Mouse (Mus musculus) adrenal gland, postnatal 14 days (tissue): Measurements from ENCODE around the gene Bco2. TPM values are rescaled to one million over a fixed set of nuclear protein-coding genes. Genes with fewer than 3 reads are reported as not detected.

ENCODE experiments used
- DNase-seq: peaks from one replicate; pipeline ENCODE4 v3.0.0; 2021; ENCODE audit warnings: mixed read lengths
- long read RNA-seq, 2 experiments: library from polyadenylated mRNA; stranded (forward); transcript quantifications; one replicate each; pipeline ENCODE4 v2.0.0; 2021
- total RNA-seq: library from RNA; stranded (reverse); gene quantifications from 2 replicates; pipeline ENCODE4 v1.2.3, GENCODE M21; 2021

The Bco2 gene
- 2.1 and 3.7 TPM in 2 replicates for total RNA-seq
- long read RNA-seq, experiment 1, partial matches to known transcripts, result 0 of 4 reads
- long read RNA-seq, experiment 1, other reads (novel, unspliced or antisense), result 3 of 4 reads
- long read RNA-seq, experiment 2, partial matches to known transcripts, result 0 of 2 reads
- long read RNA-seq, experiment 2, other reads (novel, unspliced or antisense), result 0 of 2 reads

DNA sequence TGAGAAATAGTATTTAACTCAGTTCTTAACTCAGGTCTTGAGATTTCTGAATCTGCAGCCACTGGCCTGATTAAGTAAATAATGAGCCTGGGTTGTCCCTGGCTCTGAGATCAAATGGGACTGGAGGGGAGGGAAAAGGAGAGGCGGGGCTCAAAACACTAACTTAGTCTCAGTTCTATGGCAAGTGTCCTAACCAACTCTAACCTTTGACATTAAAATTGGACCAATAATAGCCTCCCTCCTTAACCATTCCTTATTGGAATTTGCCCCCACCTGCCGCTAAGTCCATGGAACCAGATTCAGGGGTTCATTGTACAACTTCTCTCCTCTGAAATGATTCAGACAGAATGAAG is at the start of gene Bco2:
Bco2 (minus strand) TSS at position 88 of the 353 bp plus-strand sequence.
- peak; percentile 20 for DNase-seq

DNA sequence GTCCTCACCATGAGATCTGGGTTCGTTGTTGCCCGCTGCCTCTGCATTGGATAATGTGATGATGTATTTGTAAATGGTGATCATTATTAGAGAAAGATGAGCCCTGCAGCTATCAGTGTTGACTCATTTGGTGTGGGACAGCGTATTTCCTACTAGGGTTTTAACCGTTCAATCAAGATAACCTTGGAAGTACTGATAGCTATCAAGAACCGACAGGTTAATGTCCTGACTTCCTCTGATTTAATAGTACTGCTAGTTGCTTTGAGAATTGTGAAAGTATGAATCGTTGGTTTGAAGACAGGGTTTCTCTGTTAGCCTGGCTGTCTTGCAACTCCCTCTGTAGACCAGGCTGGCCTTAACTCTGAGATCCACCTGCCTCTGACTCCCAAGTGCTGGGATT is 49.4 kb upstream of the Bco2 start:
- DNase-seq, result no peak

DNA sequence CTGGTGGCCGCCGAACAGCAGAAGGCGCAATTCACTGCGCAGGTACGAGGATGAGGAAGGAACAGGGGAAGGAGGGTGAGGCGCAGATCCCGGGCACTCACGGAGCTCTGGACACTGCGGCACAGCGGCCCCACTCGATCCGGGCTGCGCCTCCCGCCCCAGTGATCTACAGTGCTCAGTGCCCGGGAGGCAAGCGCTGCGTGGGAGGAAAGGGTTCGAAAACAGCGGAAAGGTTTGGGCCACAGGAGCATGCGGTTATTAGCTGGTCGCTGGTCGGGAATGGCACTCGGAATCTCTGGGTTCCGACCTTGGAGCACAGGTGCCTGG is 49.0 kb upstream of the Bco2 start:
- DNase-seq, result no peak

DNA sequence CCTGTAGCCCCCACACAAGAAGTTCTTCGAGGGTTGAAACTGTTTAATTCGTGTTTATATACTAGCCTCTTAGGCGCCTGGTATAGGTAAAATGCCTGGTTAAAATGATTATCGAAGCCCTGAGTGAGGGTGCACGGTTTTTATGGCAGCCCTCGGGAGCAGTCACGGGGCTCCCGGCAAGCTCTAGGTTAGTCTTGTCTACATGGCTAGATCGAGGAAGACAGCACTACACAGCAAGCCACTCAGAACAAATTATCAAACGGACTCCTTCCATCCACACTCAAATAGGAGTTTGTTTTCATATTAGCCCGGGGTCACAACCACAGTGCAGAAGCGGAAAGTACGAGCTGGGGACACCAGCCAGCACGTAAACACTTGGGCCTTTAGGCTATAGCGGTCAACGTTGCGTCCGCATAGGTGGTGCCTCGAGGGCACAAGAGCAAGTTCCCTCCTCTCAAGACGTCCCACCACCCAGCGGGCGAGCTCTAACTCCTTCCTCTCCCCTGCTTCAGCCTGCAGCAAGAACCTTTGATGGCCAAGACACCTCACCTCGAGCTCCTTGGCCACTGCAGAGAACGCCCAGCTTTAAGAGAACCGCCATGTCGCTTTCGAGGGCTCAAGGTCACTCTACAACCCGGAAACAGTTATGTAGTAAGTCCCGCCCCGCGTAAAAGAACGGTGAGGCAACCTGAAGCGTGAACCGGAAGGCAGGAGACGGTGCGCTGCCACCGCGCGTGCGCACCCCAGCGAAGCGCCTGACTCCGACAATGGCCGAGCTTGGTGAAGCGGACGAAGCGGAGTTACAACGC is 48.4 kb upstream of the Bco2 start, which contains the start of the genes Sdhd and Timm8b:
Sdhd (minus strand) TSS at position 624 of the 809 bp plus-strand sequence.
Timm8b (plus strand) TSS at position 722 of the 809 bp plus-strand sequence.
- peak; percentile 96 for DNase-seq

DNA sequence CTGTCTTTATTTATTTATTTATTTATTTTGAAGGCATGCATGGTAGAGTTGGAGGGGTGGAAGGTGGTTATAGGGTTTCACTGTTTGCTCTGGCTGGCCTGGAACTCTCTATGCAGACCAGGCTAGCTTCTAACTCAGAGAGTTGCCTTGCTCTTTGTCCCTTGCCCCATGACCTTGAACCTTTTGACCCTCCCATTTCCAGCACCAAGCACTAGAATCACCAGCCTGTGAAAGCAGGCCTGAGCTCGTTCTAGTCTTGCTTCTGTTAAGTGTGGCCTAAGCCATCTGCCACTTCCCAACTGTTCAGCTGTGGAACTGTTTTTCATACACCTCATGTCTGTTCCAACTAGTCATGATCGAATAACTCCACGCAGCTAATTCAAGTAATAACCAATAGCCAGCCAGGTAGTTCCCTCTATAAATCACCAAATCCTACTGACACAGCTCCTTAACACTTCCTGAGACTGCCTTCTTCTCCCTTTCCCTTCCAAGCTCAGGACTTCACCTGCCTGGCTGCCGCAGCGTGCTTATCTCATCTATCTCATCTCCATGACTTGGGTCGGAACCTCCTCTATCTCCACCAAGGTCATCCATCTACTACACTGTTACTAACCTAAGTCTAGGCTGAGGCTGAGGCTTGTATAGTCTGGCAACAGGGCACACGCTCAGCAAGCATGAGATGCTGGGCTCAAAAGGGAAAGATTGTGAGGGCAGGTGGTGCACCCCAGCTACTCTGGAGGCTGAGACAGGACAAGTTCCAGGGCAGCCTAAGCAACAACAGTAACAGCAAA is 47.3 kb upstream of the Bco2 start:
- DNase-seq, result no peak

DNA sequence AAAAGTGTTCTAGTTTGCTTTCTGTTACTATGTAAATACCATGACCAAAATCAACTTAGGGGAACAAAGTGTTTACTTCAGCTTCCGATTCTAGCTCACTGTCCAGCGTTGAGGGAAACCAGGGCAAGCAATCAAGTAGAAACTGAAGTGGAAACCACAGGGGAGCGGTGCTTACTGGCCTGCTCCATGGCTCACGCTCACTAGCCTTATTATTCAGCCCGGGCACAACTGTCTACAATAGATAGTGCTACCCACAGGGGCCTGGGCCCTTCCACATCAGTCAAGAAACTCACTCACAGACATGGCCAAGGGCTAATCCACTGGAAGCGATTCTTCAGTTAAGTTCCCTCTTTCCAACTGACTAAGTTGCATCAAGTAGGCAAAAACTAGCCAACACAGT is 46.6 kb upstream of the Bco2 start:
- no peak for DNase-seq

DNA sequence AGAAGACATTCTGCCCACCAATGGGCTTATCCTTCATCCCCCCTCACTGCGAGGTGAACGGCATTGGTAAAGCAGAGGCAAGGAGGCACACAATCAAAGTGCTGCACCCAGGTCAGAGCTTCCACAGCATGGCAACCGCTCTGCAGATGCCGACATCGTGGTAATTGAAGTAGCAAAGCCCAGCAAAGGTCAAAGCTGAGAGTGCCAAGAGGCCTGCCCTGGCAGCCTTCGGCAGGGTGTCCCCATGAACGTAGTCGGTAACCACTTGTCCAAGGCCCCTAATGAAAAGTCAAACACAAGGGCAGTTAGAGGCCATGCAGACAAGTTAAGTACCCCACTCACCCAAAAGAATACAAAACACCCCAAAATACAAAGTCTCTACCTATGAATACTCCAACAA is 42.0 kb upstream of the Bco2 start:
- no peak for DNase-seq

DNA sequence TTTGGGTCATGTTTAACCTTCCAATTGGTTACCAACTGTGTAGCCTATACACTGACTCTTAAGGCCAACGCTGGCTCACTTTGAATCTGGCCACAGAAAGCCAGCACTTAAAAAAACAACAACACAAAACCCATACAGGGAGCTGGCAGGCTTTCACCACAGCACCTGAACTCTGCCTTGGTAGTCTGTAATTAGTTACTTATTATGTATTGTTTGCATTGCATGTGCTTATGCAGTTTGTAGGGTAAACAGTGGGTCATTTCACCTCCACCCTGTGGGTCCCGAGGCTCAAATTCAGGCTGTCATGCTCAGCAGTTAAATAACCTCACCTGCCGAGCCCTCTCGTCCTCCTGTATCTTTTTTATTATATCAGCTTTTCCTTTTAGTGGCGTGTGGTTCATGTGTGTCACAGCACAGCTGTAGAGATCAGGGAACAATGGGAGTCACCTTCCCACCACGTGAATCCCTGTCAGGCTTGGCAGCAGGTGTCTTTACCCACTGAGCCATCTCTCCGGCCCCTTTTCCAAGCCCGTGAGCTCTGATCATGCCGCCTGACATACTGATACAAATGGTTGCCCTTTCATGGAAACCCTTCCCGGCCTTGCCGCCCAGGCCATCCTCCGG is 39.9 kb upstream of the Bco2 start:
- DNase-seq, result no peak

DNA sequence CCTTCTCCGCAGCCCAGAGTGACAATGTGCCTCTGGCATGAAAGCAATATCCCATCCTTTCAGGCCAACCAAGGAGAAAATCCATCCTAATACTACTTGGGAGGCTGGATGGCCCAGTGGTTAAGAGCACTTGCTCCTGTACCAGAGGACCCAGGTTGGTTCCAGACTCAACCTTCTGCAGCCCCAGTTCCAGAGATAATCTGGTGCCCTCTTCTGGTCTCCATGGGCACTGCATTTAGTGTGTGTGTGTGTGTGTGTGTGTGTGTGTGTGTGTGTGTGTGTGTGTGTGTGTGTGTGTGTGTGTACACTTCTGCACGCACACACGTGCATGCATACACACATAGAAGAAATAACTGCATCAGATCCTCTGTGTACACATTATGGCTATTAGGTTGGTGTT is 38.6 kb upstream of the Bco2 start:
- peak; percentile 63 for DNase-seq

DNA sequence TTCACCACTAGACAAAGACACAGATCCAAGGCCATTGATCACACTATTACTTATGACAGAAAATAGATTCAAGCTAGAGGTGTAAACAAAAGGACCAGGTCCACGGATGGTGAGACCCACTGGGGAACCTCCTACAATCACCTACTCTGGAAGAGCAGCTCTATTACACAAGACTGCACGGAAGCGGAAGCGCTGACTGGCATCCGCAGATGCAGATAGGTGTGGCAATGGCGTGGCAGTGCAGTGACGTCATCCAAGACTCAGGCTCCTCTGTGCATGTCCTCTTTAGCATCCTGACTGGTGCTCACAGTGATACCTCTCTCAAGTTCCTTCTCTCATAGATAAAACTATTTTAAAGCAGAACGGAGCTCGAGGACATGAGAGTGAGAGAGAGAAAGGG is 38.0 kb upstream of the Bco2 start:
- DNase-seq, result no peak

DNA sequence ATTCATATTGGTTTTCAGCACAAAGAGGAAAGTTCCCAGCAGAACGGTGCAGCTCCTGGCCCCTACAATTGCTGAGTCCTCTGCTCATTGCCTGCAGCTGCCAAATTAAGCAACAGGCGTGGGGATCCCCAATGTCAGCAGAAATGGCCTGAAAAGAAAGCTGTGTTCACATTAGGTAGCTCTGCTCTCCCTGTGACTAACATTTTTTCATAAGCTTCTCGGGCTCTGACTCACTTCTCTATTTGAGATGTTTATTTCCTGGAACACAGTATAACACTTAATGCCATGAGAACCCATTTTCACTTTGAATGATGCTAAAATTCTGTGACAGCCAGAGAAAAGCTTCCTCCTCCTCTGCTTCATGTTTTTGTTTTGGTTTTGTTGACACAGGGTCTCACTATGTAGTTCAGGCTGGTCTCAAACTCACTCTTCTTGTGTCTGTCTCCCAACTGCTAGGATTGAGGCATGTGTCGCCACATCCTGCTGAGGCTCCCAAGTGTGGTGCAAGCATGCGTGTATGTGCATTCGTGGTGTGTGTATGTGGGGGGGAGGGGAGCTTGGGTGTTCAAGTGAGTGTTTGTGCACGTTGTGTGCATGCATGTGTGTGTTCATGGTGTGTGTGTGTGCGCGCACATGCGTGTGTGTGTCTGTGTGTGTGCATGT is 36.0 kb upstream of the Bco2 start:
- DNase-seq, result peak; percentile 50

DNA sequence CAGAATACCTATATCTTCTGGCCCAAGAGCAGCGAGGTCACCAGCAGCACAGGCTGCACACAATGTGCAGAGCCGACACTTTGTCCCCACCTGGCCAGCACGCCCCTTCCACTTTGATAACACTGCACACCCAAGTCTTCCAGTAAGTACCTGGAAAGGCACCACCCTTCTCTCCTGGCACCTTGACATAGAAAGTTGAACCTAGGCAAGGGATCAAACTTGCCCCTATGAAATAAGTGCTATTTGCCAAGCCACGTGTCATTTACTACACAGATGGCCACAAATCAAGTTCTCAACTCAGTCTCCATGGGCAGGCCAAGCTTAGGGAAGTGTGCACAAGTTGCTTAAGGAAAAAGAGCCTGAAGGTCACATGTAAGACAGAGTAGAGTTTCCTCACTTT is 32.0 kb upstream of the Bco2 start:
- no peak for DNase-seq

DNA sequence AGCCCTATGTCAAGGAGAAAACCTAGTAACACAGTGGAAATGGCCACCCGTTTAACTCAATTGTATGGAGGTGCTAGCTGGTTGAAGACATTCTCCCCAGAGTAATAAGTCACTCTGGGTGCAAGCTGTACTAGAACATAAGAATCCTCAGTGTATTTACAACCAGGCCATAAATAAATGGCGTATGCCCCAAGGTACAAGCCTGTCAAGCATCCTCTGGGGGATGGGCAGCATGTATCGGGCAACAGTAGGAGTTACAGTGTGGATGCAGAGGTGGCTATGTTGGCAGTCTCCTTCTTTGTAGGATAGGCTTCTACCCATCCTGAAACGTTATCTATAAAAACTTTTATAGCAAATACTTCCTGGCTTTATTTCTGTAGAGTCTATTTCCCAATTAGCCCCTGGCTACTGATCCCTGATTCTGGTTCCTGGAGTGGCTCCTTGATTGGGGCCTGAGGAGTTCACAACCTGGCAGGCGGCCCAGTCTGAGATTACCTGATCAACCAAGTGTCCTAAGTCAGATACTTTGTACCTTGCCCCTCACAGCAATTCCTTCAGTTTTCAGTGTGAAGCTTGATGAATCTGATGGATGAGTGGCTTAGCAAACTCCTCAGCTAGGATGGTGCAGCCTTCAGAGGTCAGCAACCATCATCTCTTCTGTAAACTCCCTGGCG is 30.3 kb upstream of the Bco2 start:
- no peak for DNase-seq

DNA sequence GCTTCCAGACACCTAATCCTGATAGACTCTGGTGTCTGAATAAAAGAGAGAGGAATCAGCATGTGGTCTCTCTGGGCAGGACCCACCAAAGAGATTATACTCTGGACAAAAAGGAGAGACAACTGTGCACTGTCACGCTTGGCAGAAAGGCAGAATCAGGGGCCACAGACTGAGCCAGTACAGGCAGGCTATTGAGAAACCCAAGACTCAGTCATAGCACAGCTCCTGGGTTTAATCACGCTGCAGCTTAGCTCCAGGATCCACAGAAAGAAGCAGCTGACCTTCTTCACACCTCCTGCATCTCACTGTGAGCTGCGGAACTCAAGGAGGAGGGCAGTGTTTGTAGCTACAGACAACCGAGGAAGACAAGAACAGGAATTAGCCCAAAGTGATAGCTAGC is 25.4 kb upstream of the Bco2 start:
- DNase-seq, result no peak

DNA sequence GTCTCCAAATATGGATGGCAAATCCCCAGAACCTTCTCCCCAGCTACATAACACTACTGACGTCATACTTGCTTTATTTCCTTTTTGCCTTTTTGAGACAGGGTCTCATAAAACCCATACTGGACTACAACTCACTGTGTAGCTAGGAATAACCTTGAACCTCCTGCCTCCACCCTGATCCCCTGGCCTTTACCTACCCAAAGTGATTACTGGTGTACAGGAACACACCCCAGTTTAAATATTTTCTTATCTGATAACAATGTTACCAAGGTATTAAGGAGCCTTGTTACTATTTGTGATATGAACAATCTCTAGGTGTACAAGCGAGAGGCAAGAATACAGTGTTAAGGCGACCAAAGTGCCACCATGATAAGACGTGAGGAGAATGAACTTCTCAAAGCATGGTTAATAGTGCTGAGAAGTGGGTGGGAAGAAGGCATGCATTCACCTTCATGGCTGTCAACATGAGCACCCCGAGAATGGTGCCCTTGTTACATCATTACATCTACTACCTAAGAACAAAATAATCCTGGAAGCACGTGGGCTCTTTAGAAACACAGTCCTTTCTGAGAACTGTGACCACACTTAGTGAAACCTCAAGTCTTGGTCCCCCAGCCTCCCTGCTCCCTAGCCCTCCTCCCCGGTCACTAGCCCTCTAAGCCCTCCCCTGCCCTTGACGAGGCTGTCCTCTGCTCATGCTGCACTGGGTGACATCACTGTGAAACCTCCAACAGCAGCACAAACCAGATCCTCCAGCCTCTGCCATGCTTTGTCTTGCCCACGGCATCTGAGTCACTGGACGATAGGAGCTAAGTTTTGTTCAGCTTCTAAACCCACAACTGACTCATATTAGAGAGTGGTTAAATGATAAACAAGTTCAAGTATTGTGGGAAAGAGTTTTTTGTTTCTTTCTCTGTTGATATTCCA is 14.9 kb upstream of the Bco2 start:
- no peak for DNase-seq

DNA sequence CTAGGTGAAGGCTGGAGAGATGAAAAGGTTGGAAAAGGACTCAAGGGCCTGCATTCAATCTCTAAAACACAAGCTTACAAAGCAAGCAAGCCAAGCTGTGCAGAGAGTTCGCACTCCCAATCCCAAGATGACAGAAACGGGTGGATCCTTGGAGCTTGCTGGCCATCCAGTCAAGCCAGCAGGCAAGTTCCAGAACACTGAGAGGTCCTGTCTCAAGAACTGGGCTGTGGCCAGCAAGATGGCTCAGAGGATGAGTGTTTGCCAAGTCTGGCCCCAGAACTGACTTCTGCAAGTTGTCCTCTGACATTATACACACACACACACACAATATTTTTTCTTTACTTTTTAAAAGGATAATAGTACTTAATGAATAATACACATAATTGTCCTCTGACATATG is 12.9 kb upstream of the Bco2 start:
- DNase-seq, result no peak

DNA sequence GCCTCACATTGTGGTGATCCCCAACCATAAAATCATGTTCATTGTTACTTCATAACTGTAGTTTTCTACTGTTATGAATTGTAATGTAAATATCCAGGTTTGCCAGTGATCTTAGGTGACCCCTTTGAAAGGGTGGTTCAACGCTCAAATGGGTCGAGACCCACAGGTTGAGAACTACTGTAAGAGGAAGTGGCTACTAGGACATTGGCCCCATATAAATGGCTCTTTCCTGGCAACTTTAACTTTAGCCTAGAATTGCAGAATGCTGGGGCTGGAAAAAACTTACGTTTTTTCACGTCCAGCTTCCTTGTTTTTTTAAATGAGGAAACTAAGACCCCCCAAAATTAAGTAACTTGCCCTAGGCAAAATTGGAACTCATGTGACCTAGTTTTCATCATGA is 12.4 kb upstream of the Bco2 start:
- no peak for DNase-seq

DNA sequence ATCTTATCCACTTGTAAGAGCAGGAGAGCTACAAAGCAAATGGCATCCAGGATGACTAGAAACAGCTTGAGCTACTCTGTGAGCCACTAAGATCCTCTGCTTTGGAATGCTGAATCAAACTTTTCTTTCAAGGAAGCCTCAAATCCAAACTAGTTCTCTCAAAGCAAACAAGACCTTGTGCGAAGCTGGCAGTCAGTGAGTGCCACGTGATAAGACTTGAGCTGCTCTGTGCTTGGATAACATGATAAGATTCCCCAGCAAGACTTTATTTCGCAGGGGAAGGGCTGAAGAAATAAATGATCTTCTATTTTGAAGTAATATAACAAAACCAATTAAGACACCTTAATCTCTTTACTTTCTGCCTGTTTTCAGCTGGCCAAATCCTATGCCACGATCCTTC is 11.0 kb upstream of the Bco2 start:
- no peak for DNase-seq

DNA sequence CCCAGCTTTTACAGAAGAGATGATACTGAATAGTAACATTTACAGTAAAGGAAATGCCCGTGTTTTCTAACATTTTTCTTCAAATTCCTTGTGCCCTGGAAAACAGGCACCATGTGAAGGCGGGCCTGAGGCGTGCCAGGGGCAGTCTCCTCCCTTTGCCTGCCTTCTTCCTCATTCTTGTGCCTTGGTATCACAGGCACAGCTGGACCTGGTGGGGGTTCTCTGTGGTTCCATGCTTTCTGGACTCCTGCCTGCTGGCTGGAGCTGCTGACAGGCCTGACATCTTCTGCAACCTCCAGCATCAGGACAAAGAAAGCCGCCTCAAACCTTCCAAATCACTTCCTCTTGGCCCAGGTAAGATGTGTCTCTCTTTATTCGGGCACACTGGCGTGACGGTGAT is 10.2 kb upstream of the Bco2 start:
- DNase-seq, result peak; percentile 10

DNA sequence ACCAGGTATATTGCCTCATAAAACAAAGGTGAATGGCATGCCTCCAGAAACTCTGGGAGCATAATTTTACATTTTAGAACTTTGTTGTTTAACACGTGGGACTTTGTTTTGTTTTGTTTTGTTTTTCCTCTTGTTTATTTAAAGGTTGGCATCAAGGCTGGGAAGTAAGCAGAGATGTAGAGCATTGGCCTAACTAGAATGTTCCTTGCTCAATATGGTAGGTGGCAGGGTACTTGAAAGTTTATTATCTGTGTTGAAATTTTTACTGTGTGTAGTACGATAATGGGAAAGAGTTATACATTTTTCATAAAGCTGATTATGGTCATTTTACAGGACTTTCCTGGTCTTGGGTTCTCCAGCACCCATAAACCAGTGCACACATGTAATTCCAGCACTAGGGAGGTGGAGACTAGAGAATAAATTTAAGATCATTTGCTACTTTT is 7.0 kb upstream of the Bco2 start:
- DNase-seq, result no peak
